Mouse (Mus musculus): ENCODE results near the gene 2610001J05Rik. TPM values are rescaled to one million over a fixed set of nuclear protein-coding genes. Genes with fewer than 3 reads are reported as not detected.
"Not testable (repeated sequence)": the region's sequence is repeated elsewhere in the genome, so short reads cannot be mapped to it uniquely, and the experiment has no call there.

The 2610001J05Rik gene
- 10 to 100 TPM; 34.3 to 35.4 TPM for total RNA-seq (2021)

DNA sequence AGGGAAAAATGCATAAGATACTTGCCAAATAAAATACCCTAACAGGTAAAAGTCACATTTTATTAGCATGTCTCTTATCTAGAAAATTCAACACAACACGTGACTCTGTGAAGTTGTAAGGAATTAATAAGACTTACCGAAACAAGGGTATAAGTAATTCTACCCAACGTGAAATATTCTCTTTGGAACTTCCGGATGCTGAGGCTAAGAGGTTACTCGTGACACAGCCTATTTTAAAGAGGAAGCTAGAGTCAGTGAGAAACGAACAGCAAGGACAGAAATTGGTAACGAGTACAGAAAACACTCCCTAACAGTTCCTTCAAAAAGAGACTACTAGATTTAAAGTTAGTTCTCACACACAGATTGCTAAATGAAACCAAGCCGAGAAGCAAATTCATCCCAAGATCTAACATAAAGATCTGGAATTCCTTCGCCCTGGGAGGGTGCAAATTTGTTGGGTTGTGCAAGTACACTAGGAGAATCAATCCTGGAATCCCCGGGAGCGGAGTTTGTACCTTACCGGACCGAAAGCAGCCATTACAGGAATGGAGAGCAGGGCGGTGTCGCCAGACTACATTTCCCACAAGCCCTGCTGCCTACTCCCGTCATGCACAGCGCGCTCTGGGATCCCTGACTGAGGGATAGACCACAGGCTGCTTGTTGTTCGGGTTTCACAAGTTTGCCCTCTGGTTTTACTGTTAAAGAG, at the start of gene 2610001J05Rik:
Gene 2610001J05Rik (minus strand): TSS at position 600 of the 706 bp plus-strand sequence.
- peak; percentile 91 for DNase-seq (ENCODE audit: low spot score in 2 of 2)
- intact Hi-C loops (cut with DNase I) = loop anchor here (1.0 kb wide), 1 partner anchor 33 kb away; no protein-coding TSS in a partner anchor

DNA sequence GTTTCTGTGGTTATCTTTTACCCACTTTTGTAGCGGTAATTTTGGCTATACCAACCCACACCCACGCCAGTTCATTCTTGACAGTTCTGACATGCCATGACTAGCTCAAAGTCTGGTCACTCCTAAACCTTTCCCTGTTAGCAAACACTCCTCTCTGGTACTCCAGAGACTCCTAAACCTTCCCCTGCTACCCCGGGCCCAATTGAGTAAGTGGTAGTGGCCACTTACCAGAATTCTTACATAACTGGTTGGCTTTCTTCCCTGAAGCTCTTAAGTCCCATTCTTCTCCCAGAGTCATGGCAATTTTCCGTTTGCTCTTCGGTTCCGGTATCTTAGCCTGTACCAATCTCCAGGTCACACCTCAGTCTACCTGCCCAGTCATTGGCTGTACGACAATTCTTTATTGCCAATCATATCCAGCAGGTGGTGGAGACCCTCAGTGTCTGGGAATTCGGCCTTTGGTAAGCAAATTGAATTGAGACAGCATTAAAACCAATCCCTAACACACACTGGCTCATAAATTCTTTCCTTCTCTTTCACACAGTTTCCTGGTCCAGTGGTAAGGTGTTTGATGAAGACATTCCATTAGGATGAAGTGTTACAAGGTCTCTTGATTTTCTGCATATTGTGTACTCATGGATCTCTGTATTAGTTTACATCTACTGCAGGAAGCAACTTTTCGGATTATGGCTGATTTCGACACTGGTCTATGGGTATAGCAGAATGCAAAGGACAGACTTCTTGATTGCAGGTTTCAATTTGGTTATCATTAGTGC, 38.6 kb upstream of the 2610001J05Rik start:
- DNase-seq (ENCODE audit: low spot score in 2 of 2) = no peak
- intact Hi-C loops (cut with DNase I) = no loop called here

- intact Hi-C loops (cut with DNase I) = no loop called here
- no peak for DNase-seq (ENCODE audit: low spot score in 2 of 2)
Measured at GRCm38 (mm10) chr6:13902941-13903627, 31.8 kb upstream of the 2610001J05Rik start.

DNA sequence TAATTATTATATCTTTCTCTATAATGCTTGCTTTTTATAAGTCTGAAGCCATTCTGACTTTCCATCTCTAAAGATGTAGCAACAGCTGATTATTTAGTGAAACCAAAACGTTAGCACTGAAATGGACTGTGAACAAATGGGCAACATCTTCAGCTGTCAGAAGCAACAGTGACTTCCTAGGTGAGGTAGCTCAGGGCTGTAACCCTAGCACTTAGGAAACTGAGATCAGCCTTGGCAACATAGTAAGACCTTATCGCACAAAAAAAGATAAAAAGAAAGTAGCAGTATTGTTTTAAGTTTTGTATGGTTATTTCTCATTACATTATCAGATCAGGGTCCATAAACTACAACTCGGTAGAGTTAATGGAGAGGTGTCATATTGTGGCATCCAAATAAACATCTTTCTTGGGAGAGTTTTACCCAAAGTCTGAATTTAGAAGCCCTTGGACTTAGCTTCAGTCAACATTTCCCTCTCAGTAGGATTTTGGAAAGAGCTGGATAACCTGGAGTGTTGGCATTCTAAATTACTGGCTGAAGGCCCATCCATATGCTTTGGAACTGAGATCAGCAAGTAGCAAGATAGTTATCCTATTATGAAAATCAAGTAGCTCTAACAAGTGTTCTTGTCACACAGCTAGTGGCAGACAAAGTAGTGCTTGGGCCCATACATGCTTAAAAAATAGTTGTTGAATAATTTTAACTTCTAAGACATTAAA, 13.7 kb upstream of the 2610001J05Rik start:
- no peak for DNase-seq (ENCODE audit: low spot score in 2 of 2)
- intact Hi-C loops (cut with DNase I) = no loop called here

DNA sequence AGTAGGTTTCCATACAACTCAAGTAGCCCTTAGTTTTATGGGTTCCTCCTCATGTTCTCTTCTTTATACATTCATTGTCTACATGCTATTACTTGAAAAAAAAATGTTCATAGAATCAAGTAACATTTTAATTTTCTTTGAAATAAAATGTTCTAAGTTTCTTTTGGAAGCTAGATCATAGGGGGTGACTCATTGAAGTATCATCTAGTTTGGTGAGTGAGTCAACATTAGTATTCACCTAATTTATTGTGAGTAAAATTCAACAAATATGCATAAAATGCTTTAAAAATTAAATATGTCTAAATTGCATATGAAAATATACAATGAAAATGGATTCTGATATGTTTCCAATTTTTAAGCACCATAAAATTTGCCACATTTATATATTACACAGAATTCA, 11.6 kb upstream of the 2610001J05Rik start:
- intact Hi-C loops (cut with DNase I) = no loop called here

GRCm38 (mm10) chr6:13873959-13874358, 2.6 kb upstream of the 2610001J05Rik start:
- no peak for DNase-seq (ENCODE audit: low spot score in 2 of 2)
- intact Hi-C loops (cut with DNase I) = no loop called here

More for the DNA sequence above, 11.6 kb upstream of the 2610001J05Rik start:
- no peak for DNase-seq (ENCODE audit: low spot score in 2 of 2)

- intact Hi-C loops (cut with DNase I) = no loop called here
- no peak for DNase-seq (ENCODE audit: low spot score in 2 of 2)
Measured at GRCm38 (mm10) chr6:13872076-13872475, 758 bp upstream of the 2610001J05Rik start.

DNA sequence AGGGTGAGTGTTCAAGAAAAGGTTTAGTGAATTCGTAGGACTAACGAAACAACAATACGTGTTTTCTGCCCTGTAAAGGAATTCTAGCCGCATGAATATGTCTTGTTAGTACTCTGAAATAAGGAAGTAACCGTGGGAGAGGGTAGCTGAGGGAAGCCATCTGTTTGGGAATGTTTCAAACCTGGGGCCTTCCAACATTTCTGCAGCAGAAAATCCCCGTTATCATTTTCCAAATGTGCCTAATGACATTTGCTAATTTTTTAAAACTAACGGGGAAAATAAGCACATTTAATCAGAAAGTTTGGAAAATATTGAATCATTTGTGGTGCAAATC, 274 bp upstream of the 2610001J05Rik start:
- intact Hi-C loops (cut with DNase I) = loop anchor here (1.0 kb wide), 1 partner anchor 33 kb away; no protein-coding TSS in a partner anchor
- DNase-seq (ENCODE audit: low spot score in 2 of 2) = no peak

DNA sequence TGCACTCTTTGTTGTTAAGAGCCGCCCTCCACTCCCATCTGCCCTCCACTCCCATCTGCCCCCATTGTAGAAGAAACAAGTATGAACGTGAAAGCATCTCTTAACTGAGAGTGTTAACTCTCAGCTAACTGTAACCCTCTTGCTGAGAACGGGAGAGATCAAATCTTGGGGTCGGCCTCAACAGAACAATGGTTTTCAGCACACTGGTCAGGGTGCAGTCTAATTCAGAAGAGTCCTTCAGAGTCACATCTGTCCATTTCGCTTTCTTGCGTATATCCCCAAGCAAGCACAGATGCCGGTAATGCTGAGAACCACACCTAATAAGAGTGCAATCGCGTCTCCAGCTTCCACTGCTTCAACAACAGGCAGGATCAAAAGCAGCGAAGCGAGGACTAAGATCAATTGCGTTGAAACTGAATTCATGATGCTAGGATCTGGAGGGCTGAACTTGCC, 1.0 kb downstream of the 2610001J05Rik start:
- intact Hi-C loops (cut with DNase I) = no loop called here
- no peak for DNase-seq (ENCODE audit: low spot score in 2 of 2)

GRCm38 (mm10) chr6:13860596-13860995, 10.7 kb downstream of the 2610001J05Rik start:
- no peak for DNase-seq (ENCODE audit: low spot score in 2 of 2)
- intact Hi-C loops (cut with DNase I) = no loop called here

- DNase-seq (ENCODE audit: low spot score in 2 of 2) = no peak
- intact Hi-C loops (cut with DNase I) = no loop called here
Measured at GRCm38 (mm10) chr6:13859877-13860585, 11.3 kb downstream of the 2610001J05Rik start.

- intact Hi-C loops (cut with DNase I) = no loop called here
Measured at GRCm38 (mm10) chr6:13854230-13854629, 17.1 kb downstream of the 2610001J05Rik start.

GRCm38 (mm10) chr6:13853244-13853643, 18.1 kb downstream of the 2610001J05Rik start:
- intact Hi-C loops (cut with DNase I) = no loop called here
- DNase-seq (ENCODE audit: low spot score in 2 of 2) = no peak

More at GRCm38 (mm10) chr6:13854230-13854629, 17.1 kb downstream of the 2610001J05Rik start:
- no peak for DNase-seq (ENCODE audit: low spot score in 2 of 2)

GRCm38 (mm10) chr6:13846031-13846430, 25.3 kb downstream of the 2610001J05Rik start:
- DNase-seq (ENCODE audit: low spot score in 2 of 2); intact Hi-C loops (cut with DNase I): not testable (repeated sequence)

- DNase-seq (ENCODE audit: low spot score in 2 of 2) = peak; percentile 22 to 30
- intact Hi-C loops (cut with DNase I) = loop anchor here (5.0 to 10.0 kb wide), 2 partner anchors 232 to 665 kb away; partner anchors contain the start of gene Tmem168
Measured at GRCm38 (mm10) chr6:13839345-13840054, 31.8 kb downstream of the 2610001J05Rik start, which contains the start of gene Gpr85. TSS of gene Gpr85 (minus strand) at chr6:13839942.

GRCm38 (mm10) chr6:13838677-13839344, 32.5 kb downstream of the 2610001J05Rik start:
- intact Hi-C loops (cut with DNase I) = loop anchor here (1.0 to 10.0 kb wide), 3 partner anchors 32 to 666 kb away; partner anchors contain the start of genes 2610001J05Rik and Tmem168
- peak; percentile 79 to 87 for DNase-seq (ENCODE audit: low spot score in 2 of 2)

DNA sequence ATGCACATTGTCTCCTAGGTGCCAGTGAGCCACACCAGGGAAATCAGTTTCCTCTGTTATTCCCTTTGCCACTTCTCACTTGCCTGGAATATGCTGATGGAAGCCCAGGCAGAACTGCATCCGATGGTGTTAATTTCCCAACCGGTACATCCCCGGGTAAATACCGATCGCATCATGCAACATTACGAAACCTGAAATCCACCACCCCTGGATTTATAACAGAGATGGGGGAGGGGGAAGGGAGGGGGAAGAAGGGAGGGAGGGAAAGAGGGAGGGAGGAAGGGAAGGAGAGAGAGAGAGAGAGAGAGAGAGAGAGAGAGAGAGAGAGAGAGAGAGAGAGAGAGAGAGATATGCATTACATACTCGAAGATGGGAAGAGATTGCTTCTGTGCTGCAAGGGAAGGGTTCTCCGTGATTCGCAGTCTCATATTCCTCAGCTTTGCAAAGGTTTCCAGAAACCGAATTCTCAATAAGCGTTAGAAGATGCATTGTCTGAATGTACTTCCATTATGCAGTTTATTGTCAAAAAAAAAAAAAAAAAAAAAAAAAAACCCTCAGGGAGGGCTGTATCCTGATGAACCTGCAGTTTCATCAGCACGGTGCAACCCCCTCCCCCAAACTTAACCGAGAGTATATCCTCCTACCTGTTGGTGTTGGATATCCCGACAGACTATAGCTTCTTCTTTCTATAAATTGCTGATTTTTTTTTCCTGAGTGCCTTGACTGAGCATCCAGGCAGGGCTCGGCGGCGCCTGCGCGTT, 33.2 kb downstream of the 2610001J05Rik start:
- peak; percentile 34 to 43 for DNase-seq (ENCODE audit: low spot score in 2 of 2)
- intact Hi-C loops (cut with DNase I) = loop anchor here (1.0 to 10.0 kb wide), 3 partner anchors 33 to 667 kb away; partner anchors contain the start of genes 2610001J05Rik and Tmem168

Data from left cerebral cortex, postnatal 36 days (tissue).